Mouse (Mus musculus): ENCODE measurements around the gene Asxl2. TPM values are rescaled to one million over a fixed set of nuclear protein-coding genes. Genes with fewer than 3 reads are reported as not detected.
A peak's percentile ranks its signal among the peaks of the same experiment; 100 is the strongest.
"Not testable (repeated sequence)": the region's sequence is repeated elsewhere in the genome, so short reads cannot be mapped to it uniquely, and the experiment has no call there.

Asxl2 gene
- polyA plus RNA-seq, 1 experiment from 2014 or later = 10.9 TPM

- Histone ChIP-seq H3K4me1 (ENCODE audit: control insufficient read depth, insufficient read depth, low read length) (no peaks in the 10 kb centered on the region; the same call in 1 of the 2 replicates), H3K4me2 (ENCODE audit: low read length) (no peak overlapping the region), H3K9ac (ENCODE audit: low read depth, low read length) (no peak overlapping the region), H3K27ac (ENCODE audit: low read length) (no peak overlapping the region), H3K4me3 (ENCODE audit: low read depth, low read length) (no peak overlapping the region), H3K36me3 (ENCODE audit: control insufficient read depth, insufficient read depth, low read length) (peaks cover 45% of the 10 kb centered on the region), H3K9me3 (replicated peaks; ENCODE audit: control insufficient read depth, low read length, poor library complexity, severe bottlenecking) (no peaks in the 10 kb centered on the region), H3K27me3 (ENCODE audit: control insufficient read depth, insufficient read depth, low read depth, low read length) (no peaks in the 10 kb centered on the region)
- ATAC-seq = peak; percentile 61; the same call in 1 of the 2 replicates
- WGBS = 28% methylated on average over 12 of the region's 12 CpGs
Observed at GRCm38 (mm10) chr12:3390577-3391262, 35.9 kb upstream of the Asxl2 start.

GRCm38 (mm10) chr12:3391276-3391675 is 35.4 kb upstream of the Asxl2 start:
- H3K4me3 ChIP-seq (ENCODE audit: low read depth, low read length) = no peak overlapping the region
- no peaks in the 10 kb centered on the region; the same call in 1 of the 2 replicates for H3K4me1 ChIP-seq (ENCODE audit: control insufficient read depth, insufficient read depth, low read length)
- H3K27ac ChIP-seq (ENCODE audit: low read length) = no peak overlapping the region
- WGBS = 89% methylated on average over 1 of the region's 1 CpGs
- ATAC-seq = no peak
- no peaks in the 10 kb centered on the region for H3K9me3 ChIP-seq (replicated peaks; ENCODE audit: control insufficient read depth, low read length, poor library complexity, severe bottlenecking)
- no peak overlapping the region for H3K9ac ChIP-seq (ENCODE audit: low read depth, low read length)
- no peak overlapping the region for H3K4me2 ChIP-seq (ENCODE audit: low read length)
- peaks cover 45% of the 10 kb centered on the region for H3K36me3 ChIP-seq (ENCODE audit: control insufficient read depth, insufficient read depth, low read length)
- no peaks in the 10 kb centered on the region for H3K27me3 ChIP-seq (ENCODE audit: control insufficient read depth, insufficient read depth, low read depth, low read length)

GRCm38 (mm10) chr12:3393140-3393539 is 33.5 kb upstream of the Asxl2 start:
- H3K9ac ChIP-seq (ENCODE audit: low read depth, low read length) = no peak overlapping the region
- H3K27ac ChIP-seq (ENCODE audit: low read length) = no peak overlapping the region
- no peak for ATAC-seq
- no peak overlapping the region for H3K4me2 ChIP-seq (ENCODE audit: low read length)
- no peaks in the 10 kb centered on the region for H3K9me3 ChIP-seq (replicated peaks; ENCODE audit: control insufficient read depth, low read length, poor library complexity, severe bottlenecking)
- 73% methylated on average over 4 of the region's 4 CpGs for WGBS
- H3K4me3 ChIP-seq (ENCODE audit: low read depth, low read length) = no peak overlapping the region
- no peaks in the 10 kb centered on the region; the same call in 1 of the 2 replicates for H3K4me1 ChIP-seq (ENCODE audit: control insufficient read depth, insufficient read depth, low read length)
- H3K36me3 ChIP-seq (ENCODE audit: control insufficient read depth, insufficient read depth, low read length) = peaks cover 44% of the 10 kb centered on the region
- no peaks in the 10 kb centered on the region for H3K27me3 ChIP-seq (ENCODE audit: control insufficient read depth, insufficient read depth, low read depth, low read length)

GRCm38 (mm10) chr12:3396931-3397330 is 29.7 kb upstream of the Asxl2 start:
- WGBS = 98% methylated on average over 8 of the region's 8 CpGs
- H3K9me3 ChIP-seq (replicated peaks; ENCODE audit: control insufficient read depth, low read length, poor library complexity, severe bottlenecking) = no peaks in the 10 kb centered on the region
- H3K4me2 ChIP-seq (ENCODE audit: low read length) = no peak overlapping the region
- no peaks in the 10 kb centered on the region for H3K4me1 ChIP-seq (ENCODE audit: control insufficient read depth, insufficient read depth, low read length)
- no peak overlapping the region for H3K4me3 ChIP-seq (ENCODE audit: low read depth, low read length)
- peaks cover 39% of the 10 kb centered on the region for H3K36me3 ChIP-seq (ENCODE audit: control insufficient read depth, insufficient read depth, low read length)
- H3K9ac ChIP-seq (ENCODE audit: low read depth, low read length) = no peak overlapping the region
- no peak for ATAC-seq
- no peak overlapping the region for H3K27ac ChIP-seq (ENCODE audit: low read length)
- H3K27me3 ChIP-seq (ENCODE audit: control insufficient read depth, insufficient read depth, low read depth, low read length) = no peaks in the 10 kb centered on the region

GRCm38 (mm10) chr12:3405662-3406061 is 21.0 kb upstream of the Asxl2 start:
- H3K4me1 ChIP-seq (ENCODE audit: control insufficient read depth, insufficient read depth, low read length); H3K4me3 ChIP-seq (ENCODE audit: low read depth, low read length); H3K27ac ChIP-seq (ENCODE audit: low read length); H3K27me3 ChIP-seq (ENCODE audit: control insufficient read depth, insufficient read depth, low read depth, low read length); H3K9me3 ChIP-seq (replicated peaks; ENCODE audit: control insufficient read depth, low read length, poor library complexity, severe bottlenecking); H3K4me2 ChIP-seq (ENCODE audit: low read length); H3K9ac ChIP-seq (ENCODE audit: low read depth, low read length): not testable (repeated sequence)
- WGBS = 60% methylated on average over 3 of the region's 3 CpGs
- H3K36me3 ChIP-seq (ENCODE audit: control insufficient read depth, insufficient read depth, low read length) = peaks cover 24% of the 10 kb centered on the region
- ATAC-seq = 0 out of 2 replicates have a peak, but pooled peaks have one; percentile 22

GRCm38 (mm10) chr12:3406585-3406984 is 20.1 kb upstream of the Asxl2 start:
- no peak overlapping the region for H3K4me2 ChIP-seq (ENCODE audit: low read length)
- no peak overlapping the region for H3K27ac ChIP-seq (ENCODE audit: low read length)
- no peaks in the 10 kb centered on the region for H3K9me3 ChIP-seq (replicated peaks; ENCODE audit: control insufficient read depth, low read length, poor library complexity, severe bottlenecking)
- H3K36me3 ChIP-seq (ENCODE audit: control insufficient read depth, insufficient read depth, low read length) = peaks cover 17% of the 10 kb centered on the region
- H3K4me1 ChIP-seq (ENCODE audit: control insufficient read depth, insufficient read depth, low read length) = no peaks in the 10 kb centered on the region
- 67% methylated on average over 6 of the region's 6 CpGs for WGBS
- no peaks in the 10 kb centered on the region for H3K27me3 ChIP-seq (ENCODE audit: control insufficient read depth, insufficient read depth, low read depth, low read length)
- no peak overlapping the region for H3K9ac ChIP-seq (ENCODE audit: low read depth, low read length)
- ATAC-seq = peak; percentile 57; the same call in 1 of the 2 replicates
- no peak overlapping the region for H3K4me3 ChIP-seq (ENCODE audit: low read depth, low read length)

GRCm38 (mm10) chr12:3414956-3415355 is 11.7 kb upstream of the Asxl2 start:
- H3K4me3 ChIP-seq (ENCODE audit: low read depth, low read length) = no peak overlapping the region
- no peaks in the 10 kb centered on the region for H3K4me1 ChIP-seq (ENCODE audit: control insufficient read depth, insufficient read depth, low read length)
- H3K4me2 ChIP-seq (ENCODE audit: low read length) = no peak overlapping the region
- no peaks in the 10 kb centered on the region for H3K27me3 ChIP-seq (ENCODE audit: control insufficient read depth, insufficient read depth, low read depth, low read length)
- 95% methylated on average over 4 of the region's 4 CpGs for WGBS
- no peaks in the 10 kb centered on the region for H3K9me3 ChIP-seq (replicated peaks; ENCODE audit: control insufficient read depth, low read length, poor library complexity, severe bottlenecking)
- H3K36me3 ChIP-seq (ENCODE audit: control insufficient read depth, insufficient read depth, low read length) = no peaks in the 10 kb centered on the region
- no peak overlapping the region for H3K27ac ChIP-seq (ENCODE audit: low read length)
- no peak for ATAC-seq
- H3K9ac ChIP-seq (ENCODE audit: low read depth, low read length) = no peak overlapping the region

GRCm38 (mm10) chr12:3418761-3419160 is 7.9 kb upstream of the Asxl2 start:
- WGBS = 97% methylated on average over 3 of the region's 3 CpGs
- Histone ChIP-seq H3K9me3 (replicated peaks; ENCODE audit: control insufficient read depth, low read length, poor library complexity, severe bottlenecking) (no peaks in the 10 kb centered on the region), H3K27me3 (ENCODE audit: control insufficient read depth, insufficient read depth, low read depth, low read length) (no peaks in the 10 kb centered on the region), H3K4me2 (ENCODE audit: low read length) (no peak overlapping the region), H3K4me3 (ENCODE audit: low read depth, low read length) (no peak overlapping the region), H3K27ac (ENCODE audit: low read length) (no peak overlapping the region), H3K36me3 (ENCODE audit: control insufficient read depth, insufficient read depth, low read length) (no peaks in the 10 kb centered on the region), H3K4me1 (ENCODE audit: control insufficient read depth, insufficient read depth, low read length) (no peaks in the 10 kb centered on the region), H3K9ac (ENCODE audit: low read depth, low read length) (no peak overlapping the region)
- no peak for ATAC-seq

GRCm38 (mm10) chr12:3420519-3420918 is 6.1 kb upstream of the Asxl2 start:
- Histone ChIP-seq H3K9me3 (replicated peaks; ENCODE audit: control insufficient read depth, low read length, poor library complexity, severe bottlenecking) (no peaks in the 10 kb centered on the region), H3K4me3 (ENCODE audit: low read depth, low read length) (no peak overlapping the region), H3K27ac (ENCODE audit: low read length) (no peak overlapping the region), H3K9ac (ENCODE audit: low read depth, low read length) (no peak overlapping the region), H3K4me1 (ENCODE audit: control insufficient read depth, insufficient read depth, low read length) (peaks cover 9% of the 10 kb centered on the region), H3K27me3 (ENCODE audit: control insufficient read depth, insufficient read depth, low read depth, low read length) (no peaks in the 10 kb centered on the region), H3K4me2 (ENCODE audit: low read length) (no peak overlapping the region), H3K36me3 (ENCODE audit: control insufficient read depth, insufficient read depth, low read length) (no peaks in the 10 kb centered on the region)
- WGBS = 97% methylated on average over 2 of the region's 2 CpGs
- no peak for ATAC-seq
